Mouse (Mus musculus) bone marrow macrophage, adult 2 months (primary cell): Measurements from ENCODE around the gene Pla2g5.

ENCODE experiments used
- CTCF ChIP-seq: IDR thresholded peaks from 2 replicates; pipeline ENCODE4 v1.5.1; 2012; ENCODE audit warnings: low read depth, mild to moderate bottlenecking, low read length, moderate library complexity
- POLR2A ChIP-seq: IDR thresholded peaks from 2 replicates; pipeline ENCODE4 v1.6.1; 2012; ENCODE audit warnings: mild to moderate bottlenecking, low read depth, low read length, borderline replicate concordance

GRCm38 (mm10) chr4:138788381-138788780 lies 74.9 kb downstream of the Pla2g5 start:
- TF ChIP-seq CTCF (no peak), POLR2A (no peak)
